Mouse (Mus musculus) liver, embryonic 11.5 days (tissue): Measurements from ENCODE around the gene Ccdc162. TPM values are rescaled to one million over a fixed set of nuclear protein-coding genes. Genes with fewer than 3 reads are reported as not detected.

ENCODE experiments used
- ATAC-seq: fragments of 200-750 bp; cut with Nextera tagmentation; replicated peaks from 2 replicates; pipeline ENCODE4 v1.8.0; 2017; ENCODE audit warnings: moderate number of reproducible peaks, mild to moderate bottlenecking, moderate TSS enrichment, moderate library complexity; ENCODE audit not compliant: low FRiP score
- DNase-seq: peaks from one replicate; pipeline ENCODE4 v3.0.0-alpha.2; 2017; ENCODE audit warnings: low spot score
- H3K27ac ChIP-seq: fragments of 300-500 bp; sonication (generic); 2 replicates; pipeline ENCODE4 v1.5.1; 2014; ENCODE audit warnings: mild to moderate bottlenecking, low read depth, low read length, control low read depth
- H3K27me3 ChIP-seq: fragments of 300-500 bp; sonication (generic); replicated peaks from 2 replicates; pipeline ENCODE4 v1.6.1; 2014; ENCODE audit warnings: low read length, mixed read lengths; ENCODE audit not compliant: control insufficient read depth, insufficient read depth
- H3K36me3 ChIP-seq: fragments of 300-500 bp; sonication (generic); 2 replicates; pipeline ENCODE4 v1.6.1; 2014; ENCODE audit warnings: mild to moderate bottlenecking, low read length, moderate library complexity, mixed read lengths; ENCODE audit not compliant: control insufficient read depth, insufficient read depth
- H3K4me1 ChIP-seq: fragments of 300-500 bp; sonication (generic); replicated peaks from 2 replicates; pipeline ENCODE4 v1.6.1; 2014; ENCODE audit warnings: low read length, mixed read lengths; ENCODE audit not compliant: control insufficient read depth, insufficient read depth
- H3K4me2 ChIP-seq: fragments of 300-500 bp; sonication (generic); 2 replicates; pipeline ENCODE4 v1.6.1; 2014; ENCODE audit warnings: mild to moderate bottlenecking, control low read depth, moderate library complexity
- H3K4me3 ChIP-seq: fragments of 300-500 bp; sonication (generic); 2 replicates; pipeline ENCODE4 v1.5.1; 2014; ENCODE audit warnings: low read depth, low read length, control low read depth
- H3K9ac ChIP-seq: fragments of 300-500 bp; sonication (generic); 2 replicates; pipeline ENCODE4 v1.6.1; 2014; ENCODE audit warnings: low read depth, low read length, control low read depth
- H3K9me3 ChIP-seq: fragments of 300-500 bp; sonication (generic); 2 replicates; pipeline ENCODE4 v1.6.1; 2016; ENCODE audit warnings: low read length, inconsistent platforms, mixed read lengths; ENCODE audit not compliant: control insufficient read depth
- WGBS: fragments of 180-500 bp; shearing (Covaris S2); extraction: QIAGEN DNeasy Blood & Tissue Kit; methylation state at CpG from one replicate; pipeline ENCODE4 v1.1.7; 2014; 5-methylcytosine and 5-hydroxymethylcytosine counted together
- polyA plus RNA-seq: library from polyadenylated mRNA; unstranded; fragments of >200 nt; fragmentation: Nextera tagmentation; extraction: Ambion mirVana; gene quantifications from 2 replicates; pipeline ENCODE4 v1.2.1, GENCODE M21; 2014

The Ccdc162 gene
- polyA plus RNA-seq, 1 experiment from 2014 or later: 0.43 TPM

GRCm38 (mm10) chr10:41719587-41719986 lies 3.2 kb upstream of the Ccdc162 start:
- ATAC-seq (no peak), DNase-seq (no peak)
- 93% methylated on average over 9 of the region's 9 CpGs for WGBS
- Histone ChIP-seq H3K27me3 (no peaks in the 10 kb centered on the region), H3K36me3 (no peaks in the 10 kb centered on the region), H3K27ac (no peak overlapping the region), H3K9ac (no peak overlapping the region), H3K4me2 (no peak overlapping the region), H3K4me1 (no peaks in the 10 kb centered on the region), H3K4me3 (no peak overlapping the region), H3K9me3 (no peaks in the 10 kb centered on the region)

- no peak overlapping the region for H3K4me3 ChIP-seq
- WGBS: 93% methylated on average over 14 of the region's 14 CpGs
- no peaks in the 10 kb centered on the region for H3K4me1 ChIP-seq
- ATAC-seq: no peak
- H3K36me3 ChIP-seq: no peaks in the 10 kb centered on the region
- no peak overlapping the region for H3K27ac ChIP-seq
- no peaks in the 10 kb centered on the region for H3K9me3 ChIP-seq
- no peak for DNase-seq
- no peak overlapping the region for H3K4me2 ChIP-seq
- H3K9ac ChIP-seq: no peak overlapping the region
- no peaks in the 10 kb centered on the region for H3K27me3 ChIP-seq
Observed at GRCm38 (mm10) chr10:41715557-41715956, 877 bp downstream of the Ccdc162 start.

GRCm38 (mm10) chr10:41711467-41711866 lies 5.0 kb downstream of the Ccdc162 start:
- no peaks in the 10 kb centered on the region for H3K9me3 ChIP-seq
- no peaks in the 10 kb centered on the region for H3K36me3 ChIP-seq
- ATAC-seq (no peak), DNase-seq (no peak)
- no peaks in the 10 kb centered on the region for H3K4me1 ChIP-seq
- no peak overlapping the region for H3K27ac ChIP-seq
- no peak overlapping the region for H3K9ac ChIP-seq
- no peaks in the 10 kb centered on the region for H3K27me3 ChIP-seq
- WGBS: 55% methylated on average over 7 of the region's 7 CpGs
- H3K4me2 ChIP-seq: no peak overlapping the region
- H3K4me3 ChIP-seq: no peak overlapping the region

- DNase-seq (no peak), ATAC-seq (no peak)
- Histone ChIP-seq H3K4me1 (no peaks in the 10 kb centered on the region), H3K4me3 (no peak overlapping the region), H3K36me3 (no peaks in the 10 kb centered on the region), H3K27me3 (no peaks in the 10 kb centered on the region), H3K9ac (no peak overlapping the region), H3K27ac (no peak overlapping the region), H3K4me2 (no peak overlapping the region), H3K9me3 (no peaks in the 10 kb centered on the region)
- WGBS: 94% methylated on average over 8 of the region's 8 CpGs
Observed at GRCm38 (mm10) chr10:41710773-41711172, 5.7 kb downstream of the Ccdc162 start.

- DNase-seq (no peak), ATAC-seq (no peak)
- H3K27ac ChIP-seq: no peak overlapping the region
- no peaks in the 10 kb centered on the region for H3K36me3 ChIP-seq
- H3K9ac ChIP-seq: no peak overlapping the region
- H3K4me1 ChIP-seq: no peaks in the 10 kb centered on the region
- H3K9me3 ChIP-seq: no peaks in the 10 kb centered on the region
- H3K4me2 ChIP-seq: no peak overlapping the region
- H3K27me3 ChIP-seq: no peaks in the 10 kb centered on the region
- WGBS: 87% methylated on average over 8 of the region's 8 CpGs
- H3K4me3 ChIP-seq: no peak overlapping the region
Observed at GRCm38 (mm10) chr10:41709341-41709740, 7.1 kb downstream of the Ccdc162 start.

GRCm38 (mm10) chr10:41699669-41700068 lies 16.8 kb downstream of the Ccdc162 start:
- H3K4me2 ChIP-seq: no peak overlapping the region
- DNase-seq (no peak), ATAC-seq (no peak)

GRCm38 (mm10) chr10:41697040-41697439 lies 19.4 kb downstream of the Ccdc162 start:
- Histone ChIP-seq H3K9me3 (no peaks in the 10 kb centered on the region), H3K4me3 (no peak overlapping the region), H3K9ac (no peak overlapping the region), H3K27me3 (no peaks in the 10 kb centered on the region), H3K36me3 (no peaks in the 10 kb centered on the region), H3K4me1 (no peaks in the 10 kb centered on the region), H3K4me2 (no peak overlapping the region), H3K27ac (no peak overlapping the region)
- WGBS: 83% methylated on average over 11 of the region's 11 CpGs
- ATAC-seq: no peak
- no peak for DNase-seq

More at GRCm38 (mm10) chr10:41699669-41700068, 16.8 kb downstream of the Ccdc162 start:
- Histone ChIP-seq H3K27ac (no peak overlapping the region), H3K27me3 (no peaks in the 10 kb centered on the region), H3K9me3 (no peaks in the 10 kb centered on the region), H3K36me3 (no peaks in the 10 kb centered on the region), H3K9ac (no peak overlapping the region), H3K4me1 (no peaks in the 10 kb centered on the region), H3K4me3 (no peak overlapping the region)
- WGBS: 77% methylated on average over 5 of the region's 5 CpGs

- H3K9ac ChIP-seq: no peak overlapping the region
Observed at GRCm38 (mm10) chr10:41690978-41691377, 25.5 kb downstream of the Ccdc162 start.

GRCm38 (mm10) chr10:41689941-41690887 lies 26.2 kb downstream of the Ccdc162 start:
- DNase-seq (peak; percentile 53), ATAC-seq (no peak)
- H3K4me2 ChIP-seq: peak overlapping the region; percentile 71
- H3K9ac ChIP-seq: no peak overlapping the region; the same call in 1 of the 2 replicates
- H3K27ac ChIP-seq: no peak overlapping the region
- H3K27me3 ChIP-seq: no peaks in the 10 kb centered on the region
- H3K4me1 ChIP-seq: no peaks in the 10 kb centered on the region
- WGBS: 19% methylated on average over 24 of the region's 24 CpGs
- no peaks in the 10 kb centered on the region for H3K36me3 ChIP-seq
- no peaks in the 10 kb centered on the region for H3K9me3 ChIP-seq
- H3K4me3 ChIP-seq: peak overlapping the region; percentile 32

More at GRCm38 (mm10) chr10:41690978-41691377, 25.5 kb downstream of the Ccdc162 start:
- no peaks in the 10 kb centered on the region for H3K4me1 ChIP-seq
- no peaks in the 10 kb centered on the region for H3K36me3 ChIP-seq
- no peak for ATAC-seq
- no peak overlapping the region for H3K4me3 ChIP-seq
- no peak for DNase-seq
- no peaks in the 10 kb centered on the region for H3K27me3 ChIP-seq
- no peak overlapping the region for H3K27ac ChIP-seq
- no peaks in the 10 kb centered on the region for H3K9me3 ChIP-seq
- no peak overlapping the region for H3K4me2 ChIP-seq
- WGBS: 78% methylated on average over 4 of the region's 4 CpGs
